Mouse (Mus musculus) liver, adult 2 months (tissue): ENCODE measurements around the gene Skor1. TPM values are rescaled to one million over a fixed set of nuclear protein-coding genes. Genes with fewer than 3 reads are reported as not detected.

ENCODE experiments used
- DNase-seq: peaks from one replicate; pipeline ENCODE4 v3.0.0-alpha.2; 2011; ENCODE audit warnings: low read depth, low spot score; ENCODE audit errors: extremely low read depth
- H3K27ac ChIP-seq: fragments of 200-500 bp; replicated peaks from 2 replicates; pipeline ENCODE4 v1.5.1; 2012; ENCODE audit warnings: low read depth, mild to moderate bottlenecking, control low read depth, inconsistent platforms, low read length; ENCODE audit not compliant: insufficient read depth
- H3K27me3 ChIP-seq: fragments of 200-500 bp; 2 replicates; pipeline ENCODE4 v1.6.1; 2012; ENCODE audit warnings: mild to moderate bottlenecking, moderate library complexity, low read length, inconsistent platforms; ENCODE audit not compliant: control insufficient read depth, insufficient read depth
- H3K36me3 ChIP-seq: fragments of 200-500 bp; 2 replicates; pipeline ENCODE4 v1.6.1; 2012; ENCODE audit warnings: low read length, inconsistent platforms; ENCODE audit not compliant: control insufficient read depth, insufficient read depth
- H3K4me1 ChIP-seq: fragments of 200-500 bp; 2 replicates; pipeline ENCODE4 v1.6.1; 2011; ENCODE audit warnings: low read length; ENCODE audit not compliant: control insufficient read depth, insufficient read depth
- H3K4me3 ChIP-seq: fragments of 200-500 bp; 2 replicates; pipeline ENCODE4 v1.5.1; 2011; ENCODE audit warnings: low read depth, mild to moderate bottlenecking, control low read depth, low read length, moderate library complexity; ENCODE audit not compliant: insufficient read depth
- H3K79me2 ChIP-seq: fragments of 200-500 bp; 2 replicates; pipeline ENCODE4 v1.6.1; 2012; ENCODE audit warnings: inconsistent platforms, mild to moderate bottlenecking, low read length, moderate library complexity; ENCODE audit not compliant: control insufficient read depth, insufficient read depth
- H3K9ac ChIP-seq: fragments of 200-500 bp; 2 replicates; pipeline ENCODE4 v1.6.1; 2012; ENCODE audit warnings: low read depth, mild to moderate bottlenecking, control low read depth, inconsistent platforms, low read length
- CTCF ChIP-seq: fragments of 200-500 bp; IDR thresholded peaks from 2 replicates; pipeline ENCODE4 v1.5.1; 2011; ENCODE audit warnings: low read depth, low read length, control low read depth
- POLR2A ChIP-seq: fragments of 200-500 bp; IDR thresholded peaks from 2 replicates; pipeline ENCODE4 v1.6.1; 2011; ENCODE audit warnings: low read length, control low read depth; ENCODE audit not compliant: insufficient read depth; ENCODE audit errors: extremely low read depth
- WGBS: fragments of 180-500 bp; shearing (Covaris S2); methylation state at CpG from one replicate; pipeline ENCODE4 v1.1.7; 2018; 5-methylcytosine and 5-hydroxymethylcytosine counted together
- polyA plus RNA-seq: library from polyadenylated mRNA; depleted of rRNA; stranded (reverse); fragments of >200 nt; gene quantifications from 2 replicates; pipeline ENCODE4 v1.2.3, GENCODE M21; 2012
- total RNA-seq: library from RNA; depleted of rRNA; stranded (reverse); fragments of >200 nt; gene quantifications from 2 replicates; pipeline ENCODE4 v1.2.3, GENCODE M21; 2014

The Skor1 gene
- total and polyA plus RNA-seq, 2 experiments = not detected

GRCm38 (mm10) chr9:63143227-63143626, 5.5 kb downstream of the Skor1 start:
- H3K27ac ChIP-seq = no peak overlapping the region
- no peaks in the 10 kb centered on the region for H3K36me3 ChIP-seq
- peaks cover 2% of the 10 kb centered on the region; the same call in 1 of the 2 replicates for H3K4me1 ChIP-seq
- DNase-seq = no peak
- no peak overlapping the region for H3K9ac ChIP-seq
- H3K79me2 ChIP-seq = no peaks in the 10 kb centered on the region
- H3K4me3 ChIP-seq = no peak overlapping the region
- TF ChIP-seq POLR2A = no peak
- peaks cover 73% of the 10 kb centered on the region for H3K27me3 ChIP-seq
- 2% methylated on average over 25 of the region's 25 CpGs for WGBS

- Histone ChIP-seq H3K27ac (no peak overlapping the region), H3K4me1 (peaks cover 2% of the 10 kb centered on the region; the same call in 1 of the 2 replicates), H3K36me3 (no peaks in the 10 kb centered on the region), H3K79me2 (no peaks in the 10 kb centered on the region), H3K9ac (no peak overlapping the region), H3K4me3 (no peak overlapping the region), H3K27me3 (peaks cover 71% of the 10 kb centered on the region)
- no peak for DNase-seq
- TF ChIP-seq POLR2A = no peak
- TF ChIP-seq CTCF = no peak
- 3% methylated on average over 42 of the region's 42 CpGs for WGBS
Observed at GRCm38 (mm10) chr9:63142335-63143036, 6.3 kb downstream of the Skor1 start.

DNA sequence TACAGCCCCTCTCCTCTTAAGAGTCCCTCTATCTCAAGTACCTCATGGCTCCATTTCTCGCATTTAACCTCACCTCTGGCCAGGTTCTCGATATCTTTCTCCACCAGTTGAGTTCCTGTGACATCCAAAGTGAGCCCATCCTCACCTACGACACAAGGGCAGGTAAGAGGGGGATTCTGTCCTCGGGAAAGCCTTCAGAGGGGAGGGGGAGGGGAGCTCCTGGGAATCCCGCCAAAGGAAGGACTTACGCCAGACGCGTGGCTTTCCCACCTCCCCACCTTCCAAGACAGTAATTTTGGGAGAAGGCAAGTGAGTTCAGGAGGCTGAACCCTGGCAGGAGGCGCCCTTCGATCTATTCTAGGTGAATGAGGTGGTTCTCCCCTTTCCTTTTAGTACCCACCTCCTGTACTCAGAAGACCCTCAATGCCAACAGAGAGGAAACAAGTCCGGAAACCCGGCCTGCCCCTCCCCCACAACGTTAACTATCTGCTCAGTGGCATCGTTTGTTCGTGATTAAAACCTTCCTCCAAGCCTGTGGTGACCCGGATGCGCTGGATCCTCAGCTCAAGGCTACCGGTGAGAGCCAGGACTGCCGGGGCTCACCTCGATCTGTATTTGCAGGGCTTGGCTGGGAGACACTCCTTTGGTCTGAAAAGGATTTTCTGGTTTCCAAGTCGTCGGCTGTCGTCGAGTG, 7.0 kb downstream of the Skor1 start:
- no peak for DNase-seq
- H3K27me3 ChIP-seq = peaks cover 68% of the 10 kb centered on the region
- H3K4me1 ChIP-seq = peaks cover 2% of the 10 kb centered on the region; the same call in 1 of the 2 replicates
- H3K4me3 ChIP-seq = no peak overlapping the region
- no peaks in the 10 kb centered on the region for H3K79me2 ChIP-seq
- no peaks in the 10 kb centered on the region for H3K36me3 ChIP-seq
- 3% methylated on average over 24 of the region's 24 CpGs for WGBS
- no peak overlapping the region for H3K9ac ChIP-seq
- no peak for TF ChIP-seq CTCF
- TF ChIP-seq POLR2A = no peak
- no peak overlapping the region for H3K27ac ChIP-seq

DNA sequence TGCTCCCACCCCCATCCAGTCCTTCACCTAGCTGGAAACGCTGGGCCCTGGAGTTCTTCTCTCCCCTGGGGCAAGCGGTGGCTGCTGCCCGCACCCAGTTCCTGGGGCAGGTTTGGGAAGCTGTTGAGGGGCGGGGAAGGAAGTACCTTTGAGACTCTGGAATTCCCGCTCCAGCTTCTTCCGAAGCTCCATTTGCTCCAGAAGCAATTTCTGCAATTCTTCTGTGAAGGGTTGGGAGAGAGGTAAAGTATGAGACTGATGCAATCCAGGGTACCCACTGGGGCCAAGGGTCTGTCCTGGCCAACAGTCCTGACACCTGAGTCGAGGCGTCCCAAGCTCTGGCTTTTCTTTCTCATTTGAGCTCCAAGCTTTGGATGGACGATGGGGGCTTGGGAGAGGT, 8.6 kb downstream of the Skor1 start:
- Histone ChIP-seq H3K36me3 (no peaks in the 10 kb centered on the region), H3K79me2 (no peaks in the 10 kb centered on the region), H3K27ac (no peak overlapping the region), H3K4me1 (no peaks in the 10 kb centered on the region), H3K4me3 (no peak overlapping the region), H3K27me3 (peaks cover 58% of the 10 kb centered on the region), H3K9ac (no peak overlapping the region)
- TF ChIP-seq POLR2A (no peak), CTCF (no peak)
- no peak for DNase-seq
- 8% methylated on average over 9 of the region's 9 CpGs for WGBS

DNA sequence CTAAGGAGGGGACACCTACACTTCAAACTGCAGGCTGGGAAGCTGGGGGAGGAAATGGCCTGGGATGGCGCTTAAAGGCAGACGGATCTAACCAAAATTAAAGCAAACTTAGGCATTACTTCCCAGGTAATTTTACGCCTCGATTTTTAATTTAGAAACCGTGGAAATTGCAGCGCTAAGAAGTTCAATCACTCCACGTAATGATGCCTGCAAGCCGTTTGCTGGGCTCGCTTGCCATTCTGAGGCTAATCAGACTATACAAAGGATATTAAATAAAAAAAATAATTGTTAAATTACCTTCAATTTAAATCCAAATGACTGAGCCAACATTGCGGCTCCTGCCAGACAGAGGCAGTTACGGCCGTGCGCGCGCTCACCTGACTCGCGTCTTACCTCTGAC, 9.1 kb downstream of the Skor1 start:
- Histone ChIP-seq H3K4me1 (no peaks in the 10 kb centered on the region), H3K9ac (no peak overlapping the region), H3K27me3 (peaks cover 53% of the 10 kb centered on the region), H3K27ac (no peak overlapping the region), H3K79me2 (no peaks in the 10 kb centered on the region), H3K36me3 (no peaks in the 10 kb centered on the region), H3K4me3 (no peak overlapping the region)
- WGBS = 15% methylated on average over 17 of the region's 17 CpGs
- TF ChIP-seq POLR2A (no peak), CTCF (no peak)
- no peak for DNase-seq

DNA sequence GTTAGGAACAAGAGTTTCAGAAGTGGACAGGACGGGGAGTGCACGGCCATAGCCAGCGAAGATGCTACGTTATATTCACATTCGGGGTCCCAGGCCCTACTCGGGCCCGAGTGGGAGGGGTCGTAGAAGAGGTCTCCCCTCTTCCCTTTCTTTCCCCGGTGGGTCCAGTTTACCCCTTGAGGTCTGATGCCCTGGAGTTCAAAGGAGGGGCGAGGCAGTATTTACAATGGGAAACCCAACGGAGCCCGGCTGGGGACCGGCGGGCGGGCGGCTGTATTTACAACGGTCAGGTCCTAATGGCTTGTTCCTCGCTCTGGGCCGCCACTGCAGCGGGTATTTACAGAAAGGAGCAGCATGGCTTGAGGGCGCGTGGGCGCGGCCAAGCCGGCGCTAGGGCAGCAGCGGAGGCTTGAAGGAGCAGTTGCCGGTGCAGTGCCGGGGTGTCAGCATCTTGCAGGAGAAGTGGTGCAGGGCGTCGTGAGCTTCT, 10.2 kb downstream of the Skor1 start:
- Histone ChIP-seq H3K79me2 (no peaks in the 10 kb centered on the region), H3K27me3 (peaks cover 45% of the 10 kb centered on the region)
- 4% methylated on average over 31 of the region's 31 CpGs for WGBS

More for the DNA sequence above, 10.2 kb downstream of the Skor1 start:
- no peak for DNase-seq
- Histone ChIP-seq H3K4me1 (peaks cover 1% of the 10 kb centered on the region), H3K36me3 (no peaks in the 10 kb centered on the region), H3K9ac (no peak overlapping the region), H3K4me3 (no peak overlapping the region), H3K27ac (no peak overlapping the region)
- TF ChIP-seq POLR2A (no peak), CTCF (no peak)
